Mouse (Mus musculus): ENCODE data around the gene Calm2.

The Calm2 gene

GRCm38 (mm10) chr17:87458911-87459749, 12.4 kb upstream of the Calm2 start:
- DNase-seq (ENCODE audit: low read depth, low spot score): no peak

GRCm38 (mm10) chr17:87457961-87458360, 11.2 kb upstream of the Calm2 start:
- no peak for DNase-seq (ENCODE audit: low read depth, low spot score)

- peak; percentile 27 for DNase-seq (ENCODE audit: low read depth, low spot score)
Observed at GRCm38 (mm10) chr17:87454121-87454520, 7.4 kb upstream of the Calm2 start.

- DNase-seq (ENCODE audit: low read depth, low spot score): no peak
Observed at GRCm38 (mm10) chr17:87453336-87453735, 6.6 kb upstream of the Calm2 start.

- no peak for DNase-seq (ENCODE audit: low read depth, low spot score)
Observed at GRCm38 (mm10) chr17:87448881-87449280, 2.1 kb upstream of the Calm2 start.

- no peak for DNase-seq (ENCODE audit: low read depth, low spot score)
Observed at GRCm38 (mm10) chr17:87448339-87448738, 1.6 kb upstream of the Calm2 start.

GRCm38 (mm10) chr17:87447612-87448200, 971 bp upstream of the Calm2 start:
- DNase-seq (ENCODE audit: low read depth, low spot score): no peak

- DNase-seq (ENCODE audit: low read depth, low spot score): peak; percentile 75
Observed at GRCm38 (mm10) chr17:87445917-87446766, 593 bp downstream of the Calm2 start.

- DNase-seq (ENCODE audit: low read depth, low spot score): peak; percentile 71
Observed at GRCm38 (mm10) chr17:87445337-87445916, 1.3 kb downstream of the Calm2 start.

- DNase-seq (ENCODE audit: low read depth, low spot score): no peak
Observed at GRCm38 (mm10) chr17:87444763-87445162, 2.0 kb downstream of the Calm2 start.

- no peak for DNase-seq (ENCODE audit: low read depth, low spot score)
Observed at GRCm38 (mm10) chr17:87441537-87441936, 5.2 kb downstream of the Calm2 start.

- DNase-seq (ENCODE audit: low read depth, low spot score): no peak
Observed at GRCm38 (mm10) chr17:87439441-87439840, 7.3 kb downstream of the Calm2 start.

- DNase-seq (ENCODE audit: low read depth, low spot score): no peak
Observed at GRCm38 (mm10) chr17:87433929-87434328, 12.8 kb downstream of the Calm2 start.

- DNase-seq (ENCODE audit: low read depth, low spot score): no peak
Observed at GRCm38 (mm10) chr17:87432743-87433142, 14.0 kb downstream of the Calm2 start.

GRCm38 (mm10) chr17:87432314-87432713, 14.4 kb downstream of the Calm2 start:
- DNase-seq (ENCODE audit: low read depth, low spot score): no peak

- DNase-seq (ENCODE audit: low read depth, low spot score): no peak
Observed at GRCm38 (mm10) chr17:87429431-87429830, 17.3 kb downstream of the Calm2 start.

GRCm38 (mm10) chr17:87427511-87427910, 19.2 kb downstream of the Calm2 start, which contains the start of gene Stpg4:
Stpg4 (minus strand) TSS chr17:87427741.
- DNase-seq (ENCODE audit: low read depth, low spot score): no peak

GRCm38 (mm10) chr17:87418082-87418481, 28.7 kb downstream of the Calm2 start:
- DNase-seq (ENCODE audit: low read depth, low spot score): no peak

GRCm38 (mm10) chr17:87406646-87407045, 40.1 kb downstream of the Calm2 start:
- DNase-seq (ENCODE audit: low read depth, low spot score): peak; percentile 23

GRCm38 (mm10) chr17:87405576-87405975, 41.2 kb downstream of the Calm2 start:
- DNase-seq (ENCODE audit: low read depth, low spot score): no peak

GRCm38 (mm10) chr17:87403462-87403861, 43.3 kb downstream of the Calm2 start:
- DNase-seq (ENCODE audit: low read depth, low spot score): no peak

GRCm38 (mm10) chr17:87402444-87402843, 44.3 kb downstream of the Calm2 start:
- no peak for DNase-seq (ENCODE audit: low read depth, low spot score)
